Mouse (Mus musculus) erythroblast, embryonic 14.5 days (primary cell): ENCODE results near the gene Zbtb46.

Experiments
- GATA1 ChIP-seq: IDR thresholded peaks from 2 replicates; pipeline ENCODE4 v1.6.1; 2012; ENCODE audit warnings: low read length, inconsistent platforms, mixed read lengths
- TAL1 ChIP-seq: IDR thresholded peaks from 3 replicates; pipeline ENCODE4 v1.6.1; 2012; ENCODE audit warnings: low read length, inconsistent platforms, mixed read lengths

DNA sequence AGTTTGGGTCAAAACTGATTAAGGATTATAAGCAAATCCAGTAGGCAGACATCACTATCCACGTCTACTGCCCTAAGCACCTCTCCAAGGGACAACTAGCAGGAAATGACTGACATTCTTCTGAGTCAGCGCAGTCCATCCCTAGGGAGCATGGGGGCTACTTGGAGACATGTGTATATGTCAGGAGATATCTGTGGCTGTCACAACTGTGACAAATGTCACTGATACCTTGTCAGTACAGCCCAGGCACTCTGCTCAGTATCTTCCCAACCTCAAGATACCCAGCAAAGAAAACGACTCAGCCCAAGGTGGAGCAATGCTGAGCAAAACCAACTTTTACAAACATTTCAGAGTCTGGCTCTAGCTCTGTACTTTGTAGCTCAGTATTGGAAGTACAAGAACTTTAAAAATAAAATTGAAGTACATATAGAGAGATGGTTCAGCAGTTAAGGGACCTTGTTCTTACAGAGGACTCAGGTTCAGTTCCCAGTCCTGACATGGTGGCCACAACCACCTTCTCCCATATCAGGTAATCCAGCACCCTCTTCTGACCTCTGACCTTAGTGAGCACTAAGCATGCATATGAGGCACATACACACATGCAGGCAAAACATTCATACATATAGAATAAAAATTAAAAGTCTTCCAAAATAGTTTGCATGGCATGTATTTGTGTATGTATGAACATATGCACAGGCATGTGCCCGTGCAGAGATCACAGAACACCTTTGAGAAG, 38.2 kb downstream of the Zbtb46 start:
- TF ChIP-seq GATA1 (peak; percentile 65; the same call in 1 of the 2 replicates), TAL1 (peak; percentile 72)
